Mouse (Mus musculus) cerebellum, adult 18-20 months (tissue): ENCODE data around the gene Nepro.
A peak's percentile ranks its signal among the peaks of the same experiment; 100 is the strongest.

Experiments used
- DNase-seq, 2 experiments: peaks; one replicate each; pipeline ENCODE4 v3.0.0; 2021

Gene Nepro

DNA sequence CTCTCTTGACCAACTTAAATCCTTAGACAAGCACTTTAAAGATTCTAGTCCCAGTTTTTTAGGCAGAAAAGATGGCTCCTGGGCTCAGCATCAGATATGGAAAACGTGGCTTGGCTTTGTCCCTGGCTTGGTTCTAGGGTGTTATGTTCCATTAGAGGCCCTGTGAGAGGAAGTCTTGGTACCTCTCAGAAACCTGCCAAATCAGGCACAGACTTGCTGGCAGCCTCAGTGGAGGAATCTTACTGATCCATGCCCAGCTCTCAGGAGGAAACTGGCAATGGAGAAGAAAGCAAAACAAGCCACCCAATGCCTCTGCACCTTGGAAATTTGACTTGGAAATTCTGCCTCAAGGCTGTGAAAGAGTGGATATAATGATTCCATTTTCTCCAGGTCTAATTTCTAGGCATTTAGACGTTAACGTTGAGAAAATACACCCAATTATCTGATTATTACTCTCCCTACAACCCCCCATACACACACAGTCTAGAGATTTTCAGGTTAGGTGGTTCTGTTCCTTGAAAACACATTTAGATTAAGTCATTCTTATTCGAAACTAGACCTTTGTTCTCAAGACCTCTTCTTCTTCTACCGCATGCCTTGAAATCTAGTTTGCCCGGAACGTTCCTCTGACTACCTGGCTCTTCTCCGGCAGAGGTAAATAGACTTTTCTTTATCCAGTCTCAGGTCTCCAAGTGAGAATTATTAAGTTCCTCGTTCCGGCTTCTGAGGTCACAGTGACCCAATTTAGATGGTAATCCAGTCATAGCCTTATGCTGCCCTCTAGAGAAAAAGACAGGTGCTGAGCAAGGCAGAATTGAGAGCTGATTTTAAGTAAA lies 7.6 kb upstream of the Nepro start:
- peak; percentile 65 to 71 for DNase-seq

DNA sequence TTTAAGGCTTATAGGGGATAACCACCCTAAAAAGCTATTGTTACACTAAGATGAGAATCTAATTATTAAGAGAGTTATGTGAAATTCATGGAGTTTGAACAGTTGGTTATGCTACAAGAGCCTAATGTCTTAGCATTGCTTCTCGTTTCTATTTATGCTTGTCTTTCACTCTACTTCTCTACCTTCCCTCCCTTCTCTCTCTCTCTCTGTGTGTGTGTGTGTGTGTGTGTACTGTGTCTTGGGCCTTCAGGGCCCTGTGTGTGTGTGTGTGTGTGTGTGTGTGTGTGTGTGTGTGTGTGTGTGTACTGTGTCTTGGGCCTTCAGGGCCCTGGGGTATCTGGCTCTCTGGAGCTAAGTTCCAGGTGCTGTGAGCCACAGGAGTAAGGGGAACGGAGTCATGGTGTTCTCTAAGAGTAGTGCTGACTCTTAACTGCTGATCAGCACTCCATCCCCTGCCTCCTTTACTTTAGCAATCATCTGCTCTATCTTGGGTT lies 6.9 kb upstream of the Nepro start:
- DNase-seq: no peak

DNA sequence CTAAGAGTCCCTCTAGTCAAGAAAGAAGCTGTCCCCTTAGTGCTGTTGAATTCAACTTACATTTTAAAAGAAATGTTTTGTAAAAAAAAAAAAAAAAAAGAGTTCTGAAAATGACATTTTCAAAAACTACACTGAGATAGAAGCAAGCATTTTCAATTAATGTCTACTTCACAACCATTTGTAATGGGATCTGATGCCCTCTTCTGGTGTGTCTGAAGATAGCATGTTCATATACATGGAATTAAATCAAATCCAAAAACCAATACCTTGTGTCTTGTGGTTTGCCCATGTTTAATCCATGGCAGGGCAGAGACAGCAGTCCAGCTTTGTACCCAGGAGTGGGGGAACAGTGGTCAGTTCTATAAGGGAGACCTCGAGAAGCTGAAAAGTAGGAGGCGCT lies 6.3 kb upstream of the Nepro start:
- no peak for DNase-seq

DNA sequence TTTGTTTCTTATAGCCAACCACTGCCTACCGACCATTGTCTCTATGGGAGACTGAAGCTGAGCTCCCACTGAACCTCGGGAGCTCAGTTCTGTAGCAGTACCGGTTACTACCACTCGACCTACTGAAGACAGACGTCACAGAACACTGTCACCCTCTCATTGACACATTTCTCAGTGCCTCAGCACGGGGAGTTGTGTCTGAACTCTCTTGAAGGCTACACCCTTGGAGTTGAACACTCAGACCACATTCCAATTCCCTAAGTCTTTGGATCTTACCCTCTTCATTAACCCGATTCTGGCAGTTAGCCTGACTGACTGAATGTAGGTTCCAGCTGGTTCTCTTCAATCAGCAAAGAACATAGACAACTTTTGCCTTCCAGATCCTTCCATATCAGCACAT lies 4.8 kb upstream of the Nepro start:
- DNase-seq: no peak

DNA sequence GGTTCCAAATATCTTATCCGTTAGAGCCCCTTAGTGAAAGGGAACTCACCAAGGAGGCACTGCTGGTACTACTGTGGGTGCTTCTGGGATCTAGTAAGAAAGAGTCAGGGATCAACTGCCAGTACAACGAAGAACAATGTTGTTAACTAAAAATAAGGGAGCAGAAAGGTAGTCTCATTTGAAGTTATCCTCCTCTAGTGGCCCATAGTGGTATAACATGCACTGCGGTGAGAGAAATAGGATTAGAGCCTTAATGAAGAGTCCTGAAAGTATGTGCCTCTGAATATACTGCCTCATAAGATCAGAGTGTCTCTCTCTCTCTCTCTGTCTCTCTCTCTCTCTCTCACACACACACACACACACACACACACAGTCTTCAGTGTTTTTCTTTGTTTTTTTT lies 3.6 kb upstream of the Nepro start:
- no peak for DNase-seq

DNA sequence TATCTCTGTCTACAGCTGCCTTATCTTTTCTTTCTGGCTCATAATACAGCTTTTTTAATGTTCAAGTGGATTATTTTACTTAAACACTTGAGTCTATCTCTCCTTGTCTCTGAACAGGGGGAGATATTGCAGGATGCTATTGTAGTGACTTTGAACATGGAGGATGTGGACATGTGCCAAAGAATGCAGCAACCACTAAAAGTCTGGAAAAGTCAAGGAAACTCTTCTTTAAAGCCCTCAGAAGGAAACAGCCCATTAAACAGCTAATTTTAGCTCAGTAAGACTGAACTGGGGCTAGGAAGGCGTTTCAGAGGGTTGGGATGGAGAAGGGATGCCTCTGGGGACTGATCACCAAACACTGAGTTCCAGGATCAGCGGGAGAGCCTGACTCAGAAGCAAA lies 1.4 kb upstream of the Nepro start:
- DNase-seq: no peak

DNA sequence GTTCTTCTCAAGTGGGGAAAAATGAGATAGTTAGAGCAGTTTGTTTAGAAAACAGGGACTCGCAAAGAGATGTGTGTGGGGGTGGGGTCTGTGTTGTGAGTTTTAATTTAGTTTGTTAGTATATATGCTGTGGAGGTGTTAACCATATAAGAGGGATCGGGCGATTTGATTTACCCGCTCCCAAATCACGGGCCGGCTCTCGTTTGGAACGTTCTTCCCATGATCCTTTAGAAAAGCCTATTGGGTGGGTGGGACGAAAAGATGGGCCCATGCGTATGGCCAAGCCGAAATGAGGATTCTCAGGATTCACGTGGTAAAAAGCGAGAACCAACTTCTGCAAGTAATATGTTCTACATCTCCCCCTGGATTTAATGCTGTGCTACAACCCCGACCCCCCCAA lies 746 bp downstream of the Nepro start:
- no peak for DNase-seq

DNA sequence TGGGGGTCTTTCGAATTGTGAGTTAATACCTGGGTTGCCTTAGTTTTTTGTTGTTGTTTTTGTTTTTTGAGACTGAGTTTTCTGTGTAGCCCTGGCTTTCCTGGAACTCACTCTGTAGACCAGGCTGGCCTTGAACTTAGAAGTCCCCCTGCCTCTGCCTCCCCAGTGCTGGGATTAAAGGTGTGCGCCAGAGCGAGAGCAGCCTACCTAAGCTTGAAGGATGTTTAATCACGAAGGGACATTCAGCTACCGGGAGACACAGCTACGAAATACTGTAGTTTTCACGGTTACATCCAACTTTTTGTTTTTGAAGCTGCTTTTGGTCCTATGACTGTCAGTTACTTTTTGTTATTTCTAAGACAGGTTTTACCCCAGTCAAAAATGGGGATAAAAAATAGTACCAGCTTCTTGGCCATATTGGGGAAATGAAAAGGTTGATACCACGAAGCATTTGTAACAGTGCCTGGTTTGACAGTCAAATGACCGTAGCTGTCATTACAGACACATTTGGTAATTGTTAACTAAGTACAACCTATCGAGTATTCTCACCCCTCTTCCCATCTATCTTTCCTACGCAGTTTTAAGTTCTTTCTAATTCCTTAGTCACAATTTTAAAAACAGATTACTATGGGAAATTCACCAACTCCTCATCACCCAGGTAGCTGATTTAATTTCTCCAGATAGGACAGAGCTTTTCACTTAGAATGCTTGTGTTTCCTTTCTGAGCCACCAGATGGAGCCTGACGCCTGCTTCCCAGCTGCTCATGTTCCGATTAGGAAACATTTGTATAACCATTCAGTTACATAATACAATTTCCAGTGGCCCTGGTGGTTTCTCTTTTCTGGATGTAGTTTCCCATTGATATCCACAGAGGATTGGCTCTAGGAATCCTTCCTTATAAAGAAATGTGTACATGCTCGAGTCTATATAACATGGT lies 1.5 kb downstream of the Nepro start:
- peak; percentile 87 for DNase-seq

DNA sequence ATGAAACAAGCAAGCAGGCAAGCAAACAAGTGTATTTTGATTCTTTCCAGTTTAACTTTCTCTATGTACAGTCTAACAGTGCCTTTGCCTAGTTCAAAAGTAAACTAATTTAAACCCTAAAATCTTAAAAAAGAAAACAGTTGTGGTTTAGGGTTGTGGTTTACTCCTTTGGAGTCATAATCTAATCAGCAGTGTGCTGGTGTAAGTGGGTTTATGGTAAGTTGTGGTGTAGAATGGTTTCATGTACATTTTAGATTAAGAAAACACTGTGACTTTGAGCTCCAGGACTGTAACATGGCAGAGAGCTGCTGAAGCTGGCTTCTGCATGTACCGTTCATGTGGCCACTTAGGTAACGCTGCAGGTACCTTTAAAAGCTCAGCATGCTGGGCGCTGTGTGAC lies 3.4 kb downstream of the Nepro start:
- no peak for DNase-seq

DNA sequence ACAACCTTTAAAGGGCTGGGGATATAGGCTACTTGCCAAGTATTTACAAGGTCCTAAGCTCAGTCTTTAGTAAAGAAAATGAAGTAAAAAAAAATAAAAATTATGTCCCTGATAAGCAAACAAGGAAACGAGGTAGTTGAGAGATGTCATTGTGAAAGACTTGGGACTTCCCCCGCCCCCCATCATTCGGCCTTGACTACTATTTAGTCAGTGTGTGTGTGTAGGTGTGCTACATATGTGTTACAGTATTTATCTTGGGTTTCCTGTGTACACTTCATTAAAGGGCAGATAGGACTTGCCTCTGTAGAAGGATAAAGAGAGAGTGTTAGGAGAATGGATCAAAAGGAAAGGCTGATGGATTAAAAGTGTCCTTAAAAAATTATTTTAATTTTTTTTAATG lies 10.0 kb downstream of the Nepro start:
- no peak for DNase-seq

DNA sequence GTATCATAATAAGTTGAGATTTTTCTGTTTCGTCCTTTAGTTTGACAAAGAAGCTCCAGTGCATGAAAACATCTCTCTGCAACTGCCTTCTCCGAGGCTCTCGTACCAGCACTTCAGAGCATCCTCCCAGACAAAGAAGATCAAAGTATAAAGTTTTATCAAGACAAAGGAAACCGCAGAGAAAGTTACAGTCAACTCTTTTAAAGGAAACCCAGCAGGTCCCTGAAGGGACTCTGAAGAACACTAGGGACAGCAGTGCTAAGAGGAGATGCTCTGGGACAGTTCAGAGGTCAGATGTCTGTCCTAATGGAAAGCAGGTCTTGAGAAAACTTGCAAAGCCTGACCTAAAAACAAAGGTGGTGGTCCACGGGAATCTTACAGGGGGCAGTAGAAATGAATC lies 11.6 kb downstream of the Nepro start:
- no peak for DNase-seq

DNA sequence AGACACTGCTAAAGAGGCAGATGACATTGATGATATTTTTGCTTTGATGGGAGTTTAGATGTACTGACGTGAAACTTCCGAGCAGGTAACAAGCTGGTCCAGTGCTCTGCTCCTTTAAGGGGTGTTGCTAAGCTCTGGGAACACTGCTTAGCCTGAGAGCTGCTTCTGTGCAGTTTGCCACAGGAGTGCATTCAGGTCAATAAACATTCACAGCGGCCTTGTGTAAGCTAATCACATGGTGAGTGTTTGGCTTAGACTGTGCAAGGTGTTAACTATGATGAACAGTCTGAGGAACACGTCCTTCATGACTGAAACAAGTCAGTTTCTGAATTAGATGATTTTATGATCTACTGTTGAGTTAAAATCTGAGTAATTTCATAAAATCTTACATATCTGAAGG lies 12.0 kb downstream of the Nepro start:
- no peak for DNase-seq

DNA sequence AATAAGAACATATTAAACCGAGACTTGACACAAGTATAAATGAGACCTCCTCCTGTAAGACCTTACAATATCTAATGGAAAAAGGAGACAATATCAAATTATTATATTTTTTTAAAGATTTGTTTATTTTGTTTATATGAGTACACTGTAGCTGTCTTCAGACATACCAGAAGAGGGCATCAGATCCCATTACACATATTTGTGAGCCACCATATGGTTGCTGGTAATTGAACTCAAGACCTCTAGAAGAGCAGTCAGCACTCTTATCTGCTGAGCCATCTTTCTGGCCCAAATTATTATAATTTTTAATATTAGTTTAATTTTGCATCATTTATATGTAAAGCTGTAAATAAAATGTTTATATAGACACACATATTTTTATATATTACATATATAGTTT lies 18.7 kb downstream of the Nepro start:
- DNase-seq: no peak

DNA sequence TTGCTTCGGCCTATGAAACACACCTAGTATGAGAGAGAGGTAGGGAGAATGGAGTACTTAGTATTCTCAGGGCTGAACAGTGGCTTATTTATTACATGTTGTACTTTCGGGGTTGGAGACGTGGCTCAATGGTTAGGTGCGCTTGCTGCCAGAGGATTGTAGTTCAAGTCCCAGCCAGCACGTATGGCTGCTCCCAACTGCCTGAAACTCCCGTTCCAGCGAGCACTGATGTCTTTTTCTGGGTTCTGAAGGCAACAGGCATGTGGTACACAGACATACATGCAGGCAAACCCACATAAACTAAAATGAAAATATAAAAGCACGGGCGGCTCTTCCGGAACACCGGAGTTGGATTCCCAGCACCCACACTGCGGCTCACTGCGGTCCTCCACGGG lies 21.4 kb downstream of the Nepro start:
- DNase-seq: no peak

DNA sequence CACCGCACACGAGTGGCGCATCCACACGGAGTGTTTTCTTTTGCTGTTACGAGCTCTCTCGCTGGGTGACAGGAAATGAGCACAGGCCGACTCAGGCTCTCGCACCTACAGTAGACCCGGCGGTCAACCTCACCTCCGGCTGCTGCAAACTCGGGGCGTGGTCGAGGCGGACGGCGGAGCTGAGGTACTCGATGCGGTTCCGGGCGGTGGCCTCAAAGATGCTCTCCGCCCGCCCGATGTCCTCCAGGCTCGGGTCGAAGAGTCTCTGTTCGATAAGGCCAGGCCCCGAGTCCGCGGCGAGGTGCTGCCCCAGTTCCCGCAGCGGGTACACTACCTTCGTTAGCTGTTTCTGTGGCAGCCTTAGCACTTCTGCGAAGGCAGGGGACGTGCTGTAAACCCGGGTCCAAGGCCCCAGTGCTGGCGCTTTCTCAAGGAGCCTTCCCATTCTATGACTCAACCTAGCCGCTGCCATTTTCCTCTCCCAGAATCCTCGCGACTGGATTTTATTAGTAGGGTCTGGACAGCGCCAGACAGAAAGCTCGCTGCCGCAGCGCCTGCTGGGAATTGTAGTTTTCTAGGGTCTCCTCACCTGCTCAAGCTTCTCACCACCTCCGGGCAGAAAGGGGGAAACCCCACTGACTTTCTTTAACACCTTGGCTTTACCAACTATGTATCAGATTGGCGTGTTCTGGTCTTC lies 21.9 kb downstream of the Nepro start, which contains the start of gene Gtpbp8:
Gene Gtpbp8 (minus strand): TSS at position 498 of the 697 bp plus-strand sequence.
- peak; percentile 89 to 96 for DNase-seq

DNA sequence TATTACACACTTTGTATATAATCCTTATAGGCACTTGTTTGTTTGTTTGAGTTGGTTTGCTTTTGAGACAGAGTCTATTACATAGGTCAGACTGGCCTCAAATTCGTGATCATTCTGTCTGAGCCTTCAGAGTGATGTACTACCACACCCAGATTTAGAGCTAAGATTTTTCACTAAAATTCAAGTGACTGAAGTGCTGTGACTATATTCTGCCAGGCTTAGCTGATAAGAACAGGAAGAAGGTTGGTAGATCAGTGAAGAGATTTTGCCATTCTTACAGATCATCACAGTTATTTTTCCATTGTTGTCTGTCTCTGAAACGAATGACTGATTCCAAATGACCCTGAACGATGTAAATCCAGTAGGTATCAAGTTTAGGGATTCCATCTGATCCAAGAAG lies 23.9 kb downstream of the Nepro start:
- DNase-seq: no peak

DNA sequence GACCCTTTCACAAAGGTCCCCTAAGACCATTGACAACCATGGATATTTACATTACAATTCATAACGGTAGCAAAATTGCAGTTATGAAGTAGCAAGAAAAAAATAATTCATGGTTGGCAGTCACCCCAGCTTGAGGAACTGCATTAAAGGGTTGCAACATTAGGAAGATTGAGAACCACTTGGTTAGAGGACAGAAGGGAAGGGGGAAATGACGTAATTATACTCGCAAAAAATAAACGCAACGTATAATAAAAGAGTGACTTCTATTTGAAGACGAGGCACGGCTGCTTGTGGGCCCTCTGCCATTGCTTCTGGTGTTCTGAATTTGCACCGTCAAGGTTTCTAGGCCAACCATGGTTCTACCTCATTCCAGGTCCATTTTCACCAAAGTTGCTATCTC lies 33.6 kb downstream of the Nepro start:
- no peak for DNase-seq

DNA sequence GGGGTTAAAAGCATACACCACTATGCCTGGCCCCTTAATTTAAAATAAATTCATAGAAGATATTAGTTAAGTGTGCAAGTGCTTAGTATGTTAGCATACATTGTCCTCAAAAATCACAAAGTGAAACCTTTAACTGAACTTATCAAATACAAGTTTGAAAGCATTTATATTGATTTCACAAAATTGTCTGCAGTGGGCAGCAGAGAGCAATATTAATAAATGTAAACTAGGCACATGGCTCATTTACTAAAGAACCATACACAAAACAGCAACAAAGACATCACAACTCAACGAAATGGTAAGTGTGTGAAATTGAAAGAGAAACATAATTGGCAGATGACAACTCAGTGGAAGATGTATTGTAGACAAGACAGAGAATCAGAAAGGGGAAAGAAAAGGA lies 37.7 kb downstream of the Nepro start:
- no peak for DNase-seq

DNA sequence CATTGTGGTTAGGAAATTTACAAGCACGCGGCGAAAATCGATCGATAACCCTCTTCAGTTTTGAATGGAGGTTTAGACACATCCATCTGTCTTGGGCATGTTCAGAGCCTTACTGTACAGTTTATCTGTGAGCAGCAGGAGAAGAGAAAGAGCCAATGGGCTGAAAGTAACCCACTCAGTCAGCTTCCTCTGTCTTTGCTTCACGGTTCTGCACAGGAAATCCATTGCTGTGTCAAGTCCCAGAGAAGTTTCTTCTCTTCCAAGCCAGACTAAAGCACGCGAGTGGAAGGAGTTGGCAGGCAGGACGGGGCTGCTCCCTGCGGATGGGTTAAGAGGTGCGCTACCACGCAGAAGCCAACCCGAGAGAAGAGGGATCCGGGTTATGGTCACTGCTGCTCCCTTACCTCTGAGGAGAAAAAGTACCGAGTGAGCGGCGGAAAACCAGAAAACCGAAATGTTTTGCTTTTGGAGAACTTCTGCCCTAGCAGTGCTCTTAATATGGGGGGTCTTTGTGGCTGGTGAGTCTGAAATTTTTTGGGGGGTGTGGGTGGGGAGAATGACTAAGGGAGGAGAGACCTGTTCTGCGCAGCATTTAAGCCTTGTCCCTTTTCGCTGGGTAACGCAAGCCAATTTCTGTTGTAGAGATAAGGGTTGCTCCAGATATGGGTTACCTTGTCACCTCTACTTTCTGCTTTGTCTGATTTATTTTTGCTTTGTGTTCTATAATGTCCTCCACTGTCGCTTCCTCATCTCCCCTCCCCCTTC lies 41.6 kb downstream of the Nepro start, which contains the start of gene Cd200r1:
Gene Cd200r1 (plus strand): TSS at position 182 of the 765 bp plus-strand sequence.
- no peak for DNase-seq

DNA sequence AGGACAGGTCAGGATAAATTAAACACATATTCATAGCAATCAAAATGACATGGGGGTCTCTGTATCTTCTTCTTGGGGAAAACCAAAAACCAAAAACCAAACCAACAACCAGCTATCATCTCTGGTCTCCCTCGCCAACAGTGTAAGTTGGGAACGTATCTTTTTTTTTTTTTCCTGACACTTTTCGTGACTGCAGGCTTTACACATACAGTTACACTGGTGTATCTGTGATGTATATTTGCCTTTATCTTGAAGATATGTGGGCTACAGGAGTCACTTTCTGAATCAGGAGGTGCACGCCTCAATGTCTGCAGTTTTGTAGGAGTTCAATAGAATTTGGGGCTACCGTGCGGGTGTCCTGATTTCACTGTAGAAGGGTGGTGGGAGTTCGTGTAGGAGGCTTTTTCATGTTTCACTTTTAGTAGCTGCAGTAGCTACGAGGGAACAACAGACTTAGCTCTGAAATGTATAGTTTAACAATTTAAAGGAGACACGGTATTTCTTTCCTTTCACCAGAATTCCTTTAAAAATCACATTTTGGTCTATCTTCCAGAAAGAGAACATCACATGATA lies 42.3 kb downstream of the Nepro start:
- no peak for DNase-seq

DNA sequence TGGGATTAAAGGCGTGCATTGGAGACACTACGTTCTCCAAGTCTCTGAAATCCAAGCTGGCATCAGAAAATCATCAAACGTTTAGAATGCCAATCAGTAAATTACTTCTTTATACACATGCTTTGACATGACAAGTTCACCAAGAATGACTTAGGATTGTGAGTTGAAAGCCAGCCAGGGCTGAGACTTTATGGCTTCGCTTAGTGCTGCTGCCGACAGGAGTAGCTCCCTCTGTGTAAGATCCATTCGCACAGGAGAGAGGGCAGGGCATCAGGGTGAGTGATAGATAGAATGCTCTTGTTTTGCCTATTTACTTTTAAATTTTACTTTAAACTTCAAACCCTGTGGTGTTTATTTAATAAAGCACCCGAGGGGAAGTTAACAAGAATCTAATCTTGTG lies 43.4 kb downstream of the Nepro start:
- DNase-seq: no peak

DNA sequence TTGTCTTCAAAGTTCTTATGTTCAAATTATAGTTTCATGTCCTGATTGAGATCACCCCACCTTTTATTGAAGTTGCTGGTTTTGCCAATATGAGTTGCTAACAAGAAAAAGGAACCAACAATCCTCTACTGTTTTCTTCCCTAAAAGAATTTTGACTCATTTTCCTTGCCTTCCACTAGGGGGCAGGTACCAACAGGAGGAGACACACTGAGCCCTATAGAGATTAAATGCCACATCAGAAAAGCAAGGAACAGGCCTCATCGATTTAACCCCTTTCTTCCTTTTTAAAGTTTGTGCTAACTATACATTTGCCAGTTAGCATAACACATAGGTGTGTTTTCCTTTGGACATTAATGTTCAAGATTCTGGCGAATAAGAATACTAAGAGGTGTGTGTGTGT lies 43.9 kb downstream of the Nepro start:
- no peak for DNase-seq
